Mouse (Mus musculus): Measurements from ENCODE around the gene Slfn8.

GRCm38 (mm10) chr11:83060412-83061020 lies 39.9 kb upstream of the Slfn8 start:
- TF ChIP-seq CTCF (conservative IDR thresholded peaks at IDR 0.05; ENCODE audit: low read length) (no peak), POU5F1 (IDR thresholded peaks at IDR 0.05; ENCODE audit: borderline replicate concordance, low read length) (no peak)

Data from E14TG2a.4 (cell line).